10 mouse cellular contexts compared by ENCODE assay signal in the genomic region with DNA sequence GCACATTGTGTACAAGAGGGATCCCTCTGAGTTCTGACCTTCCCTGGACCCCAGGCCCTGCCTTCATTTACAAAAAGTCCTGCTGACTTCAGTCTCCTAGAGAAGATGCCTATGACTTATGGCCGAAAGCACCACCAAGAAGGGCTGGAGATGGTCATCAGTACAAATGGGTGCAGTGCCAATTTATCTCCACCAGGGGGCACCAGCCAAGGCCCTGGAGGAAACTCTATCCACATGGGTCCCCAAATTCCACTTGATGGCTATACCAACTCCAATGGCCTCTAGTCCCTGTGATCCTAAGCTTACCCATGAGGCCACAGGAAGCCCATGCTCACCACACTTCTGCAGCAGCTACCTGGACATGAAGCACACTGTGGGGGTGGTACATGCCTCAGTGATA.
DNase-seq lines count a peak whose midpoint lies in the region; ATAC-seq and TF ChIP-seq lines count a peak whose summit lies in the region.
"Had no signal": no experiment of that assay in that cellular context is flagged by ENCODE, and none has a peak within 500 bp of the region (broad histone marks: within the 10 kb centered on the region; RNA-seq: fewer than 3 reads in every experiment).

No protein-coding gene starts in this region.

- WGBS in lung, adult 2 months: 70% methylated on average over 1 of the region's 1 CpGs

- DNase-seq in gastrocnemius, adult 8-10 months (ENCODE audit: low spot score in 2 of 2): peak; percentile 37 to 38
- no peak for DNase-seq in gastrocnemius, postnatal 25 days
- peak; percentile 42 for DNase-seq in urinary bladder, adult 2 months (ENCODE audit: low spot score)
- no peak for DNase-seq in urinary bladder, postnatal 10 days (ENCODE audit: low spot score)
- peak; percentile 59 to 73 for DNase-seq in cerebellum, postnatal 14 days
- DNase-seq in lung, adult 2 months: peak; percentile 58
- DNase-seq in right cerebral cortex, postnatal 36 days (ENCODE audit: low spot score in 2 of 2): no peak

- ATAC-seq in granulocyte monocyte progenitor cell, adult 5-6 weeks (replicated peaks; ENCODE audit: poor library complexity, severe bottlenecking): no peak; the same call in 1 of the 2 replicates

- H3K4me1 ChIP-seq in lung, adult 2 months (ENCODE audit: control insufficient read depth, insufficient read depth, low read length): 0 out of 2 replicates have a peak, but pooled peaks cover 3% of the 10 kb centered on the region

- no peak for TF ChIP-seq POLR2A in lung, adult 2 months (IDR thresholded peaks at IDR 0.05; ENCODE audit: borderline replicate concordance, extremely low read depth, low read depth, low read length)

- H3K4me3 ChIP-seq in lung, adult 2 months (replicated peaks; ENCODE audit: extremely low read depth, low read depth, low read length): no peak overlapping the region
- H3K4me3 ChIP-seq: hindbrain, embryonic 15.5 days; neural tube, embryonic 13.5 days had no signal

- TF ChIP-seq CTCF in lung, adult 2 months (IDR thresholded peaks at IDR 0.05; ENCODE audit: insufficient read depth, low read length): peak; percentile 79

Comparison
In these comparisons a context has a peak if more than half of its experiments do, and no peak if none do; other contexts are left out.
1. DNase-seq: peak in gastrocnemius, adult 8-10 months (2 of 2), urinary bladder, adult 2 months (single experiment), cerebellum, postnatal 14 days (2 of 2) and lung, adult 2 months (single experiment); none in gastrocnemius, postnatal 25 days (single experiment), urinary bladder, postnatal 10 days (single experiment) and right cerebral cortex, postnatal 36 days (0 of 2).